Mouse (Mus musculus) testis, postnatal 10 days (tissue): ENCODE results near the gene Eid1.

ENCODE experiments used
- DNase-seq: peaks from one replicate; pipeline ENCODE4 v3.0.0; 2021; ENCODE audit warnings: low spot score

Eid1 gene

DNA sequence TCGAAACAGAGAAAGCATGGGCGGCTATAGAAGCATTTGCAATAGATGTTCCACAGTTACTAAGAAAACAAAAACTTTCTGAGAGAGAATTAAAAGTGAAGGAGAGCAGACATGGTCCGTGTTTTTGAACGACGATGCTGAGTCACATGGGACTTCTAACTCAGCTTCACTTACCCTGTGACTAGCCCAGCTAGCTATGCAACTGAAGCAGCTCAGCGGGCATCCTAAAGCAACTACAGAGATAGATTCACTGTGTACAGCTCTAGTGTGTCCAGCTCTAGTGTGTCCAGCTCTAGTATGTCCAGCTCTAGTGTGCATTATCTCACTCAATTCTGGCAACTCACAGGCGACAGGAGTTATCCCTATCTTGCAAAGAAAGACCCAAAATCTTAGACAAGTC, 5.2 kb upstream of the Eid1 start:
- DNase-seq = no peak

DNA sequence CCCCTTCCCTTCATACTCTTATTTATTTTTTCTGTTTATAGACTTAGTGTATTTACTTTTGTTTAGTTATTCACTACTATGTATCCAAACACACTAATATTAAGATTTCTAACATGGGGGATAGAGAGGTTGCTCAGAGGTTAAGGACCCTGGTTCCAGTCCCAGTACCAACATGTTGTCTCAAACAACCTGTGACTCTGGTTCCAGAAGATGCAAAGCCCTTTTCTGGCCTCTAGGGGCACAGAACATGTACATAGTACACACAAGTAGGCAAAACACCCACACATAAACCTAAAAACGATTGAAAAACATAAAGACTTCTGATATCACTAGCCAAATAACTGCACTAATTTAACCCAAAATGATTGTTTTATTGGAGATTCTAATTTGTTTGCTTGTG, 2.0 kb upstream of the Eid1 start:
- no peak for DNase-seq

DNA sequence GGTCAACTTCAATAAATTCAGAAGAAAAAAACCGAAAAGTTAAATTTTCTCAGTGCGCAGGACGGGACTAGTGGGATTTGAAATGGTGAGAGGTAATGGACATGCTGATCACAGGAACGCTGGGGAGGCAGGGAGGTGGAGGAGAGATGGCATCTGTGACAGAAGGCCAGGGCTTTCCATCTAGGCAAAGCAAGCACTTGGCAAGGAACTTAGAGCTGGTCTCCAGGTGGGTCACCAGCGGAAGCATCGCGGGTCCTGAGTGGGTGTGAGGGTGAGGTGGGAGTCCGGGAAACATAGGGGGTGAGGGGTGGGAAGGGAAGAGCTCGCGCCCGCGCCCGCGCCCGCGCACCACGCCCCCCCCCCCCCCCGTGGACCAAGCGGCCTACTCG, 333 bp upstream of the Eid1 start:
- DNase-seq = no peak

DNA sequence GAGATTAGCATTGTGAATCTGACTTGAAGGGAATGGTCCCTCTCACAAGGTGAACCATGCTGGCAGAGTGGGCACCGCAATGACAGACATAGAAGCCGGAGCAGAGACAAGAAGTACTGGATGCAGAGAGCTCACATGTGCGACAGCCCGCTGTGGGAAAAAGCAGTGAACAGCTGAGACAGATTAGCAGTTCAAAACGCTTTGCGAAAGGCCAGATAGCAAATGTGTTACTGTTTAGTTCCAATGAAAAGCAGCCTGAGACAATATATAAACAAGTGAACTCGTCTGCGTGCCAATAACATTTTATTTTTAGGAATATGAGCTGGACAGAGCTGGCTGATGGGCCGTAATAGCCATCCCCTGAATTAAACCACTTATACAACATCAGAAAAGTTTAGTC, 8.9 kb downstream of the Eid1 start:
- DNase-seq = no peak

DNA sequence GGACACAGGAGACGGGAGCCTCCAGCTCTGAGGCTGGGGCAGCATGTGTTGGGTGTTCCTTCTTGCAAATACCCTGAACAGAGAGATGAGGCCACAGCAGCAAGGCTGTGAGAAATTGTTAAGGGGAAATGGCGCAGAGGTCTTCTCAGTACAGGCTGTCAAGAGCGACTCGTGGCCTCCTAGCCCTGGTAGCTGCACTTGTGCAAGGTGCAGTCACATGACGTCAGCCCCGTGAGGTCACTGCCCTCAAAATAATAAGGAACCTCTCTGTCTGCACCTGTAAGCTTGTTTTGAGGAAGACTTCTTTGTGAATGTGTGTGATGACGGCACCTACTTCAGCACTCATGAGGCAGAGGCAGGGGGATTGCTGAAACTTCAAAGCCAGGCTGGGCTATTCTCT, 11.0 kb downstream of the Eid1 start:
- no peak for DNase-seq

DNA sequence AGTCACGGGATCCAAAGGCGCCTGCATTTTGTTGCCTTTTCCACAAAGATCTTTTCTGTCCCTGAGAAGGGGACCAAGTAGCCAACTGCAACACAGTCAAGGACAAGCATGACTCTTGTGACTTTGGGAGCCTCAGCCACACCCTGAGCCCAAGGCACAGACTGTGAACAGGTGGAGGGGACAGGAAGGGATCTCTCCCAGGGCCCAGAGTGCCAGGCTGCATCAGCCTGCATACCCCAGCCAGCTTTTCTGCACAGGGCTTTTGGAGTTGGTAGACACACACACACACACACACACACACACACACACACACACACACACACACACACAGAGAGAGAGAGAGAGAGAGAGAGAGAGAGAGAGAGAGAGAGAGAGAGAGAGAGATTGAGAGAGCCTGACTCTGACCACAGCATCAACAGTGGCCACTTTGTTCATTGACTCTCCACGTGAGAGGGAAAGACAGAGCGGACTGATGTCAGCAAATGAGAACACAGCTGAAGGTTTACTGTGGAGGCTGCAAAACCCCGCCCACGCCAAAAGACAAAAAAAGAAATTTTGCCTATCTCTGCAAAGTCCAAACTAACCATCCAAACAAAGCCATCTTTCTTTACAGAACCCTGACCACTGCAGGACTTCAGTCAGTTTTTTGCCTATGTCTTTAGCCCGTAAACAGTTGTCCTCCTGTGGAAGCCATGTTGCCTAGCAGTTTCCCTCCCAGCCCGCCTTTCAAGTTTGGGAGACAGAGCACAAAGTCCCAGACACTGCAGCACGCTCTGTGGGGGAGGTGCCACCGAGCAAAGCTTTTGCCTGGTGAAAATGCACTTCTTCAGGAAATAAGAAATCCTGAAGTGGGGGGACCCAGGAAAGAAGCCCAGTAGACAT, 11.9 kb downstream of the Eid1 start:
- peak; percentile 71 for DNase-seq

DNA sequence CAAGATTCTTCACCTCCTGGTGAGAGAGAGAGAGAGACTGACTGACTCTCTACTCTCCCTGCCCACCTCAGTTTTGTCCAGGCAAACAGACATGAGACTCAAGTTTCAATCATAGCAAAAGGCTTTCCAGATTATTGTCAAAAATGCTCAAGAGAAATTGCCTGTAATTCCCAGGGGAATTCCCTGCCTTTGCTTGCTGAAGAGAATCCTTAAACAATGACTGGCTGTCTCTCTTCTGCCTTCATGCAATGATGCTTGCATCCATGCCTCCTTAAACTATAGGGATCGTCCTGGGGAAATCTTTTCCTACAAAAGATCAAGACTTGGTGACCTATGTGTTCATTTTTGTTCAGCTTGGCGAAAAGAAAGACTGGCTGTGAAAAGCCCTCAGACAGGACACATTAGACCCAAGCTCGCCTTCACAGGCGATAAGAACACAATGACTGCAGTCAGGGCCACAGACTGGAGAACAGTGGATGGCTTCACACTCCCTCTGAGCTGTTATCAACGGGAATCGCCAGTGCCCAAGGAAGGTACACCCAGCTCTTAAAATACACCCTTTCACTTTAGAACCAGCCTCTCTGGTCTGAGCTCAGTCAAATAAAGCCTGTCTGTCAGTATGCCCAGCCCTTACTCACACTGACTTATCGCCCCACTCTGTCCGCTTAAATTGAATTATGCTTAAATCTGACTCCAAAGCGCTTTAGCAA, 12.7 kb downstream of the Eid1 start:
- DNase-seq = peak; percentile 47

DNA sequence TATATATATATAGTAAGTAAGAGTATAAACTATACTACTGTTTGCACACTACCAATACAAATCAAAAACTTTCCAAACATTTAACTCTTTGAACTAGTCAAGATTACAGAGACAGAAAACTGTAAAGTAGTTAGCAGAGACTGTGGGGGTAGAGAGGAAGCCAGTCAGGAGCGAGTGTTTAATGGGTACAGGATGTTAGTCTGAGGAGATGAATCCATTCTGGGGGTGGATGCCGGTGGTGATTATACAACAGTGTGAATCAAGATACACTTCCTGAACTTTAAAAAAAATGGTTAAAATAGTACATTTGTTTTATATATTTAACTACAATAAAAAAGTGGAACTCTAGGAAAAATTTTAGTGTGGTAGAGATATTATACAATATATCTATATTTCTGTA, 19.1 kb downstream of the Eid1 start:
- DNase-seq = no peak

DNA sequence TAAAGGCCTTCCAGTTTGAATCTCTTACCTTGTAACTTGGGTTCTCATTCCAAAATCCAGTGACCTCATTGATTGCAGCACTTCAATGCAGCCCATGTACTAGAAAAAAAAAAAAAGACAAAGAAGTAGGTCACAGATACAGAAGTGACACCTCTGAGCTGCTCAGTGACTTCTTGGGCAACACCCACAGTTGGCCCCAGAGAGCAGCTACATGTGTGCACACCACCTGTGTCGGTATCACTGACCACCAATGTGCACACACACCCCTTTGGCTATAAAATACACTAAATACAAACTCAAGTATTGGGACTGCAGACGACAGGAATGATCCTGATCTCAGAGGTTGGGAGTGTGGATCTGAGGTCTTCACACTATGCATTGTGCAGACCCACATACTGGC, 21.9 kb downstream of the Eid1 start:
- no peak for DNase-seq

DNA sequence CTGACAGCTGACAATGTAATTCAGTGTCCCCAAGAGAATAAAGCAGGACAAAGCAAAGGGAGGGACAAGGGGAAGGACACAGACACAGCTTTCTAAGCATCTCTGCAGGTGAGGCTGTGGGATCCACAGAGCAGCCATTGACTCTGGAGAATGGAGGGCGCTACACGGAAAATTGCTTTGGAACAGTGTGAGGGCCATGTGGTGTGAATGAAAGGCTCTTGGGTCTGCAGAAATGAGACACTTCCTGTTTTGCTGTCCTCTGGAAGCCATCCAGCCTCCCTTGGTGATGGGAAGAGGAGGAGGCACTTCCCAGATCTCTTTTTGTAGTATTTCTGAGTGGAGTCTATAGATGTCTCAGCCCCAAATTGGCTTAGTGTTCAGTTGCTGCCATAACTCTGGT, 23.3 kb downstream of the Eid1 start:
- DNase-seq = no peak

DNA sequence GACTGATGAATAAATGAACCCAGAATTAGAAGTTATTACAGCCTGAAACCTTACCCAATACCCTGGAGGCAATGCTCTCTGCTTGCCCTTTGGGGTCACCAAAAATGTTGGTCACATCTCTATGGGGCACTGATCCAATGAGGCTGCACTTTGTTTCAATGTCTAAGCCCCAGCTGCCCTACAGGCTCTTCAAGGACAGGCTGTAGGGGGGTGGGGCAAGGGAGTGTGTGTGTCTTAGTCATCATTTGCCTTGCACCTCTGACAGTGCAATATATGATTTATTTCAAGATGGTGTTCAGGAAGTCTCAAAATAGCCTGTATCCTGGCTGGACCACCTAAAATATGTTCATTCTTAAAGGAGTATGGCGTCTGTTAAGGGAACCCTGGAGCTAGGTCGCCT, 28.7 kb downstream of the Eid1 start:
- DNase-seq = no peak

DNA sequence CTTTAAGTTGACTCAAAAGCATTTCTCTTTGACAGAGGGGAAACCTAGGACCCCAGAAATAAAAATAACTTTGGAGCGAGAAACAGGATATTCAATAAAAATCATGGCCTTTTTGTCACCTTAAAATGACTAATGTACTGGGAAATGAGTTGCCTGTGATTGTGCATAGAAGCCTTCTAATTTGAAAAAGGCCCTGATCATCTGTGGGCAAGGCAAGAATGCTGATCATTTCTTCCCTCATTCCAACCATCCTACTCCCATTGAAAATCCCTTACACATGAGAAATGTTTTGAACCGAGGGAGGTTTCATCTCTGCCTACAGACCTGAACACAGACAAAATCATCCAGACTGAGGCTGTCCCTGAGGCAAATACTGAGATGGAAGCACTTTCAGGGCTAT, 30.0 kb downstream of the Eid1 start:
- no peak for DNase-seq

DNA sequence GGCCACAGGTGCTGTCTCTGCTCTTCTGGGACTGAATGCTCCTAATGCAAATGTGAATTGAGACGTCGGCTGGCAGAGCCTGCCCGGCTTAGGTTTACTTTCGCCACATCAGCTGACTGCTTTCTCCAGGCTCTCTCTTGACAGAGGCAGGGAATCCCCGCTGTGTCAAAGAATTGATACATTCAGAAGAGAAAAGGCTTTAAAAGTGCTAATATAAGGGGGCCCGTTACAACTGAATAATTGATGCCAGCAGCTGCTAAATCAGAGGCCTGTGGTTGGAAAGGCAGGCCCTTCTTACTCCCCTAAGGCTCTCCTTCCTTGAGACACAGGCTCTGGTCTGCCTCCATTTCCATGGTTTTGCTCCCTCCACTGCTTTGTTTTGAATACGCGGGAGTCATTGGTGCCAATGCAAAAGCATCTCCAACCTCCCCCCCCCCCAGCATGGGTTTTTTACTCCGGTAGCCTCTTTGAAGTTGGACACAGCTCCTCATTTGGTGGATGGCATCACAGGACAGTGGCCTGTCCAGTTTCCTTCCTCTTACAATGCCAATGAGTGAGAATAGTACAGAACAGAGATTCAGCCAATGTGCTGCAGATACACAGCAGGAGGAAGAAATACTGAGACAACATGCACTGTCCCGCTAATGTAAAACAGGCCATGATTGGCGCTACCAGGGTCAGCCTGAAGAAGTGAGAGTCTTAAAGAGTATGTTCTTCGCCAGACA, 32.2 kb downstream of the Eid1 start:
- no peak for DNase-seq

DNA sequence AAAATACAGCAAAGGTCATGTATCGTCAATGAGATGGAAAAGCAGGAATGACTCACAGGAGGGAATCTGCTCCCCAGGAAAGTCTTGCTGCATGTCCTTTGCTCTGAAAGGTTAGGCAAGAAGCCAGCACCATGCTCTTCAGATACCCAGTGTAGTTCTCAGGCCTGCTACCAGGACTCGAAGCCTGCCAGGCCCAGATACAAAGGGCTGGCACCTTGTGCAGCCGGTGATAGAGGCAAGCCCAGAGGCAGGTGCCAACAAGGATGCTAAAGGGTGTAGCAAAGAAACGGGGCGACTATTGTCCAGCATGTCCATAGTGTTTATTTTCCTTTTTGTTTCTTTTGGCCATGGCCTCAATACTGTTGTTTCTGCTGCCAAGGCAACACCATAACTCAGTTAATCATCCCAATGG, 33.6 kb downstream of the Eid1 start:
- no peak for DNase-seq

DNA sequence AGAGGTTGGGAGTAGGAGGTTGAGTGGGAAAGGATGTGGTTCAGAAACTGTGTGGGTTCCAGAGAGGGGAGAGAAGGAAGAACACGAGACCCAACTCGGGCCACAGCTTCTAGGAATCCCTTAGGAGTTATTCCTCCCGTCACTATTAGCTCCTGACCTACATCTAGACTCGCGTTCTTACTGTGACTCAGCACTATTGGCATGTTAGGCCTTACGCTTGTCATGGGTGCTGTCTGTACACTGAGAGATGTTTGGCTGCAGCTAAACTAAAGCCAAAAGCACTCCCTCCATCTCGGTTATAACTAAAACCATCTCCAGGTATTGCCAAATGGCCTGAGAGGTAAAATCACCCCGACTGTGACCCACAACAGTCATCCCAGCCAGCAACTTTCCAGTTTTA, 43.7 kb downstream of the Eid1 start:
- DNase-seq = no peak

DNA sequence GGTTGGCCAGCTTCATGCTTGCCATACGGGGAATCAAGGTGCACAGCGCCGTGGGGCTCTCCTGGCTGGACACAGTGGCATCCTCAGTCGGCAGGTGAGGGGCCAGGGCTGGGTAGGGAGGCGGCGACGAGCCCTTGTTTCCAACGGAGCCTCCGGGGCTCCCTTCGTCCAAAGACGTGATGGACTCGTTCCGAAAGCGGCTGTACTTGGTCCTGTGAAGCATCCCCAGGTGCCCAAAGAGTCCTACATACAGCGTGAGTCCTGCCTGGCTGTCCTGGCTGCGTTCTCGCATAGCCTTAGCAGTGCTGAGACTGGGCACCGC, 50.2 kb downstream of the Eid1 start:
- DNase-seq = no peak

DNA sequence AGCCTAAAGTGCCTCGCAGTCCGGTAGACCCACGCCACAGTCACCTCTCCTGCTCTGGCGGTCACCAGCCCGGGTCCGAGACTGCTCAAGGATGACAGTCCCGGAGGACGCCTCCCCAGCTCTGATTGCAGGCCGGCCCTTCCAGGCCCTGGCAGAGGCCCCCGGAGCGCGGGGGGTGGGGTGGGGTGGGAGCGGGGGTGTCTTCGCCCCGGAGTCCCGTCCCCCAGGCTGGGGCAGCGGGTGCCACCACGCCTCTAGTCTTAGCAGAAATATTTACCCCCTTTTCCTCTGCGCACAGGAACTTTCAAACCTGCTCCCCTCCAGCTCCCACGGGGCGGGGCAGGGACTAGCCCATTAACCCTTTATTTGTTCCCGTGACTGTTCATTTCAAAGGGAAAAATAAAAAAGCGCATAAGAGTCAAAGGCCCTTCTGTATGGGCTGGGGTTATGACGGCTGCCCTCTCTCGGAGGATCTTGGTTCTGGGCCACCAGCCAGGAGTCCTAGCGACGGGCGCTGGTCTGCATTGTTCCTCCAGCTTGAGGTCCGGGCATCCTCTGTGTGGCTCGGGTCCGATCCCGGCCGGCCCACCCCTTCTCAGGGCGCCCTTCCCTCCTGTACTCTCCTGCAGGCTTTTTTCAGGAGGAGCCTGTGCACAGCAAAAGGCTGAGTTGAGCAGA, 50.7 kb downstream of the Eid1 start:
- DNase-seq = peak; percentile 82

DNA sequence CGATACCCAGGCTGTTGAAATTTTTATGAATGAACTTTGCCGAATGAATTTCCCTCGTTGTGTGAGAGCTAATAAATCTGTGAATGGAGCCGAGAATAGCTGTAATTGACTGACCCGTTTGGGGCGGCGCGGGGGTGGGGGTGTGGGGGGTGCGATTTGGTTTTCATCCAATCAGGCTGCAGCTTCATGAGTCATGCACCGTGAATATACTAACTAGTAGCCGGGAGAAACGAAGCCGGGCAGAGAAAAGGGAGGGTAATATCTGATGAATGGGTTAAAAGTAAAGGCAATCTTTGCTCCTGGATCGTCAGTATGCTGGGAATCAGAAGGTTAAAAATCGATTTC, 51.2 kb downstream of the Eid1 start, which contains the start of gene Shc4:
Gene Shc4 (minus strand): TSS at position 63 of the 345 bp plus-strand sequence.
- DNase-seq = no peak
